Mouse (Mus musculus): ENCODE results near the gene Ctbp1.

Gene Ctbp1

DNA sequence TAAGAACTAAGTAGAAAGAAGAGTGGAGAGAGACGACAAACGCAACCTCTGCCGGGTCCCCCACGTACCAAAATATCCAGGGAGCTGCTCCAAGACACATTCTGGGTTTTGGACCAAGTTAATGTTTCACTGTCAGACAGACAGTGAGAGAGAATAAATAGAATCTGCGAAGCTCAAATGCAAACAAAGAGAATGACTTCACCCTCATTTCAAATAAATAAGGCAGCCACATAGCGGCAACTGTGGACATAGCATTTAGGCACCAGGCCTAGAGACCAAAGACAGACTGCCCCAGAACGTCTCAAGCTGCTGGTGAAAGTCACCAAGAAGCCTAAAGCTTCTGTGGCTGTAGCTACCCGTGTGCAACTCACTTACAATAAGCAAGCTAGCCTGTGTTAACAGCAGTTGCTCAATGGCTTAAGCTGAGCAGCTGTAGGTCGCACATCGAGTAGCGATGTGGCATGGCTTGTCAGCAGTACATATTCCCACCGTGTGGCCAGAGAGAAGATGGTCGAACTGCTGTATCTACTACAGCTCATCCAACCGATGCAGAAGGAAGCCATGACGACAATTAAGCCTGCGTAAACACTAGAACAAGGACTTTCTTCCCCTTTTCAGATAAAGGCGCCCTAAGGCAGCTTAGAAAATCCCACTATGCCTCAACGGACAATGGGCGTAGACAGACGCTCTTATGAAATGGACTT lies 55.9 kb downstream of the Ctbp1 start:
- in situ Hi-C loops (cut with MboI; ENCODE audit: low pct_unique_long_range_greater_than_20kb in 1 of 2, low sequenced_read_pairs in 2 of 2, unreplicated experiment in 1 of 2), result no loop called here

DNA sequence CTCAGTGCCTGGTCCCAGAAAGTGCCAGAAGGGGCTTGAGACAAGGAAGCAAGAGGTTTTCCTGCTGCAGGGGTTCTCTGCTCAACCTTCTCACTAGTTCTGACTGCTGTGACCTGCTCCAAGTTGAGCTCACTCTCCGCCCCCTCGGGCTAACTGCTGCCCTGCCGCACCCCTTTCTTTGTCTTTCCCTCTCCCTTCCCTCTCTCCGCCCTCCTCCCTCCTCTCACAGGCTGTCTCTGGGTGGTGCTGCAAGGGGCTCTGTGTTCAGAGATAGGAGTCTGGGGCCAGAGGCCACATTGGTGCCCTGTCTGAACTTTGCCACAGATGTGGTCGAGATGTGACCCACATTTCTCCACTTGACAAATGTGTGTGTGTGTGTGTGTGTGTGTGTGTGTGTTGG lies 56.7 kb downstream of the Ctbp1 start, which contains the start of gene Spon2:
Spon2 (minus strand) TSS at position 375 of the 400 bp plus-strand sequence.
- in situ Hi-C loops (cut with MboI; ENCODE audit: low pct_unique_long_range_greater_than_20kb in 1 of 2, low sequenced_read_pairs in 2 of 2, unreplicated experiment in 1 of 2), result no loop called here

DNA sequence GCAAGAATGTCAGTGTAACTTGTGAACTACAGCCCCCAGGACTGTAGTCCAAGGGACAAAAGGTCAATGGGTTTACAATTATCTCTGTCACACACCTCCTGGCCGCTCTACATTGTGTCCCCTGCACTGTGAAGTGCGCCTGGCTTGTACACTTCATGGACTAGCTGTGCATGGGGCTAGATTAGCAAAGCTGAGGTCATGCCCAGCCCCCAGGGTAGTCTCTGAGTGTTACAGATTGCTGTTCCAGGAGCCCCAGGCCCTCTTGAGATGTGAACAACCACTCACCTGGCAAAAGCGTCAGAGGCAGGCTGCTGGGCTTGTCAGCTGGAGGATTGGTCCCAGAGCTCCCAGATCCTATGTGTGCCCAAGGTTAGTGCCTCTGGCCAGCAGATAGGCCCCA lies 57.1 kb downstream of the Ctbp1 start:
- in situ Hi-C loops (cut with MboI; ENCODE audit: low pct_unique_long_range_greater_than_20kb in 1 of 2, low sequenced_read_pairs in 2 of 2, unreplicated experiment in 1 of 2), result no loop called here

DNA sequence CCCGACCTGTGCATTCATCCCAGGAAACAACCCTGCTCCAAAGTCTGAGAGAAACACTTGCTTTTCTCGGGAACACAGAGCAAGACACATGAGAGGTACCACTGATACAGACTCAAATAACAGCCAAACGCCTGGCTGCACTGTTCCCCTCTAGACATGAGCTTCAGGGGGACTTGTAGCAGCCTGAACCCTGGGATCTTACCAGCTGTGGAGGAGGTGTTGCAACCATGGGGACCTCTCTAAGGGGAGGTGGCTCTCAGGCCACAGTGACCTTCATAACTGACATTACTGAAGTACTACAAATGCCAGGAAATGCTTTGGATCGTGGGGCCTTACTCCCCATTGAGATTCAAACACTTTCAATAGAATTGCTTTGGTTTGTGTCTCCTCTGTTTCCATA lies 60.1 kb downstream of the Ctbp1 start:
- in situ Hi-C loops (cut with MboI; ENCODE audit: low pct_unique_long_range_greater_than_20kb in 1 of 2, low sequenced_read_pairs in 2 of 2, unreplicated experiment in 1 of 2), result no loop called here

DNA sequence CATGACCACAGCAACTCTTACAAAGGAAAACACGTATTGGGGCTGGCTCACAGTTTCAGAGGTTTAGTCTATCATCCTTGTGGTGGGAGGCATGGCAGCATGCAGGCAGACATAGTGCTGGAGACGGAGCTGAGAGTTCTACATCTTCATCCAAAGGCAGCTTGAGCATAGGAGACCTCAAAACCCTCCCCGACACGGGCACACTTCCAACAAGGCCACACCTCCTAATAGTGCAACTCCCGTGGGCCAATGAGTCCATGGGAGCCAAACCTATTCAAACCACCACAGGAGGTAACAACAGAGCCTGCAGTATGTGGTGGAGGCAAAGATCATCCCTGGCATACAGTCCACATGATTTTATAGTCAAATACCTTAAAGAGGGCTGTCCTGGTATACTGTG lies 63.5 kb downstream of the Ctbp1 start:
- in situ Hi-C loops (cut with MboI; ENCODE audit: low pct_unique_long_range_greater_than_20kb in 1 of 2, low sequenced_read_pairs in 2 of 2, unreplicated experiment in 1 of 2), result no loop called here

DNA sequence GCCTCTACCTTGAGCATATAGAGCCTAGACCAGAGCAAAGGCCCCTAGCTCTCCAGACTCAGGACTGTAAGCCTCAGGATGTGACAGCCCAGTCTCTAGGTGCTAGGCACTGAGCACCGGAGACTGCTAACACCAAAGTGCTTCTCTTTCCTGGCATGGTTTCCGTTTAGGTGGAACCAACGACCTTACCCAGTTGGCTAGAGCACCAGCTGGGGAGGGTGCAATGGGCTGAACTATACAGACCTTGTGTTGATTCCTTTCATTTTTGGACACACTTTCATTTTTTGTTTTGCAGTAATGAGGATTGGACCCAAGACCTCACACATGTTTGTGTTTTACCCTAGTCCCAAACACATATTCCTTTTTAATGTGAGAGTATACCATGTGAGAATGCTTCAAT lies 64.3 kb downstream of the Ctbp1 start:
- in situ Hi-C loops (cut with MboI; ENCODE audit: low pct_unique_long_range_greater_than_20kb in 1 of 2, low sequenced_read_pairs in 2 of 2, unreplicated experiment in 1 of 2), result no loop called here

DNA sequence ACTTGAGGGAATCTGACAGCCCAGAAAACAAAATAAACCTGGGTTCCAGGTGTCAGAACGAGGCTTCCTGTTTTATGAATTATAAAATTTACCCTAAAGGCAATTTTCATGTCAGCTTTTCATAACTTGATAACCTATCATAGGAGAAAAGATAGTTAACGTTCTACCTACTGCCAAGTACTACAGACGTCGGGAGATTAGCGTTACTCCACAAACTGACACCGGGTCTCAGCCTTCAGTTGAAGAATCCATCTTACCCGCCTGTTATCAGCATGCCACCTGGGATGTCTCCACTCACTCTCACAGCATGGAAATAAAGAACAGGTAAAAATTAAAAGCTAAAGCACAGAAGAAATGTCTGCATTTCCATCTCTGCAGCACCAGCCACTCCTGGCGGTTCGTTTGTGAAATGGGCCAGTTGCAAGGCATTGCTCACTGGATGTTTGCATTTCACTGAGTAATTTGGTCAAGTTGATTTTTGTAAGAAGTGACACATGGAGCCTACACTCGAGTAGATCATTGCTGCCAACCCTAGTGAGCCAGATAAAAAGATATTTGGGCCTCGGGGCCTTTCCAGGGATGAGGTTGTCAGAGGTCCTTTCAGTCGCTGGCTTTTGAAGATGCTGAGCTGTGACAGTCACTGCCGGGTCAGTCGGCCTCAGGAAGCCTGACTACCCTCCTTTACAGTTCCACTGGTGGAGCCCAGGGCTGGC lies 66.1 kb downstream of the Ctbp1 start:
- in situ Hi-C loops (cut with MboI; ENCODE audit: low pct_unique_long_range_greater_than_20kb in 1 of 2, low sequenced_read_pairs in 2 of 2, unreplicated experiment in 1 of 2), result no loop called here

DNA sequence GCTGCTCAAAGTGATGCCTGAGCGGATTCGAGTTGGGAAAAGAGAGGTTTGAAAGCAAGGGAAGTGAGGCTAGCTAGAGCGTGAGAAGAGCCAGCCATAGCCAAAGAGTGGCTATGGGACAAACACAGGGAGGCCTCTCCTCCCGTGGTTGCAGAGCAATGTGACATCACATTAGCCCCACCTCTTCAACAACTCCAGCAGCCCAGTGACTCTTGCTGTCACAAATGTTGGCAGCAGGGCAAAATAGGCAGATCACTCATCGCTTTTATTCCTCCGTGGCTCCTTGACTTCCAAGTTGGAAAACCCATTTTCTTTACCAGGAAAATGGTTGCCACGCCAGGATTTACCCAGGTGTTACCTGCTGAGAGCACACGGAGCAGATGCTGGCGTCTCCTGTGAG lies 67.7 kb downstream of the Ctbp1 start:
- in situ Hi-C loops (cut with MboI; ENCODE audit: low pct_unique_long_range_greater_than_20kb in 1 of 2, low sequenced_read_pairs in 2 of 2, unreplicated experiment in 1 of 2), result no loop called here

DNA sequence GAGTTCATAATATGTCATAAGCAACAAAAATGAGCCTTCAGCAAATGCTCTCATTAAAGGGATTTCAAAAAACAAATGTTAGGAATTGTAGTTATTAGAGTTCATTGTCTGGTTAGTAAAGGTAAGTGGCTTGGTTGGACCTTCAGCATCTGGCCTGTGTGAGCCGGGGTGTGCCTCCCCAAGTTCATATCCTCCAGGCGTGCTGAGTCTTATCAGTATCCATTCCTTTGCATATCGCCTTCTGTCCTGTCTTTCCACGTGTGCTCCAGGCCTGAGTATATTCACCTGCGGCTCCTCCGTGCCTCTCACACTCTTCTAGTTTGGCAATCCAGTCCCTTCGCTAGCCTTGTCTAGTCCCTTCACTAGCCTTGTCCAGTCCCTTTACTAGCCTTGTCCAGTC lies 68.5 kb downstream of the Ctbp1 start:
- in situ Hi-C loops (cut with MboI; ENCODE audit: low pct_unique_long_range_greater_than_20kb in 1 of 2, low sequenced_read_pairs in 2 of 2, unreplicated experiment in 1 of 2), result no loop called here

DNA sequence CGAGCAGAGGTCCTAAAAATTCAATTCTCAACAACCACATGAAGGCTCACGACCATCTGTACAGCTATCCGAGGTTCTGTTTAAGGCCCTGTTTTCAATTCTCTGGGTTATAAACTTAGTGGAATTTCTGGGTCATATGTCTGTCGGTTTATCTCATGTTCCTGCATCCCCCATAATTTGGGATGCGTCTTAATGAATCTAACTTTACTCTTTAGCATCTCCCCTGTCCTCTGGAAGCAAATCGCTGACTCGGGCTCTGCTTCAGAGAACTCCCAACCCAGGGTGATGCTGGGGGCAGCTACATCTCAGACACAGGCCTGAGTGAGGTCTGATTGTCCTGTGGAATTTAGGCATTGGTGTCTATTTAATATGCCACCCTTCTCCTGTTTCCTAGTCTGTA lies 70.5 kb downstream of the Ctbp1 start:
- in situ Hi-C loops (cut with MboI; ENCODE audit: low pct_unique_long_range_greater_than_20kb in 1 of 2, low sequenced_read_pairs in 2 of 2, unreplicated experiment in 1 of 2), result no loop called here

DNA sequence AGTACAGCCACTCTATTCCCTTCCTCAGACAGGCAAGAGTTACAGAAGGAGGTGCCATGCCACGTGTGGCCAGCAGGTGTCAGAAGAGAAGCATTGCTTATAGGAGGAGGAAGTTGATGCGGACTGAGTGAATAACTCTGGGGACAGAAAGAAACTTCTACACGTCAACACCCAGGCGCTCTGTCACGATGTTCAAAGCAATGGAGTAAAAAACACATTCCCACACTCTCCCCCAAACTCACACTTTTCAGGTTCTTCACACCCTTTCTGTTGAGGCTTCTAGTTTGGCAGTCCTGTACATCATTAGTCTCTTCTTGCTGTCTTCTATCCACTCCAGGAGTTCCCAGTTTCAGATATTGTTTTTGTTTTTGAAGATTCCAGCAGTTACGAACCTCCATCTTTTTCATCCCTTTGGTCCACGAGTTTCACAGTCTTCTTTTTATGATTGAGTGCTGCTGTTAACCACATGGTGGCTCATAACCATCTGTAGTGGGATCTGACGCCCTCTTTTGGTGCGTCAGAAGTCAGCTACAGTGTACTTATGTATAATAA lies 71.0 kb downstream of the Ctbp1 start:
- in situ Hi-C loops (cut with MboI; ENCODE audit: low pct_unique_long_range_greater_than_20kb in 1 of 2, low sequenced_read_pairs in 2 of 2, unreplicated experiment in 1 of 2), result no loop called here

DNA sequence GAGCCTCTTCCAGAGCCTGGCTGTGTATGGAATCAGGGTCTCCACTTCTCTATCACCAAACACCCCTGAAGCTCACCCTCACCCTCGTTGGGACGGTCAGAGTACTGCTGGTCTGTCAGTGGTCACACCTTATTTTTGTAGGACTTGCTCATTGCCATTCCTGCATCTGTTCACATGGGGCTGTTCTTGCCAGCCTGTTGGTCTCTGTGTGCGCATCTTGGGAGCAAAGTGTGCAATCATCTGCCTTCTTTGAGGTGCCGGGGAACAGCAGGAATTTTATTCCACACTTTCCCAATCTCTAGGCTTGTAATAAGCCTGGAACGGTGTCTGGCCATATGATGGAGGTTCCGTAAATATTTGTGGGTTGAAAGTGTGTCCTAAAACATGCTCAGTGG lies 71.6 kb downstream of the Ctbp1 start:
- in situ Hi-C loops (cut with MboI; ENCODE audit: low pct_unique_long_range_greater_than_20kb in 1 of 2, low sequenced_read_pairs in 2 of 2, unreplicated experiment in 1 of 2), result no loop called here

DNA sequence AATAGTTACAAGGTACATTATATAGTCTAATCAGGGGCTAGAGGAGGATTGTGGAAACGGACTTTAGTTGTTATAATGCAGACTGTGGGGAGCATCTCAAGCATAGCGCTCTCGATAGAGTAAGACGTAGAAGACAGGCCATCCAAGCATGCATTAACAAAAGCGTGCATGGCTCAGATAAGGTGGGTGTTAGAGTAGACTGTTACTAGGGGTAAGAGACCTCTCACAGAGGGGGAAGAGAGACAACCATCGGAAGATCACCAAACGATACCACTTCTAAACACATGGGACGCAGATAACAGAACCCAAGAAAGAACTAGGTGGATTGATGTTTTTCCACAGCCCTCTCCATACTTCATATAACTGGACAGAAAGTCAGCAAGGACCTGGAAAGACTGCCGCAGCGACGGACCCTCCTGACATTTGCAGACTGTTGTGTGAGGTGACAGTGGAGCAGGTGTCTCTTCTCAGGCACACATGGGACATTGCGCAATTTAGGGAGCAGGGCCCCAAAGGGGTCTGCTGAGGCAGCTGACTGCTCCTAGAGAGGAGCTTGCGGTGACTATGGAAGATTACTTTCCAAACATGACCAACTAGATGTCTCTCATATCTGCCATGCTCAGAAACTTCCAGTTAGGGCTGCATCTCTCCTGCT lies 72.2 kb downstream of the Ctbp1 start:
- in situ Hi-C loops (cut with MboI; ENCODE audit: low pct_unique_long_range_greater_than_20kb in 1 of 2, low sequenced_read_pairs in 2 of 2, unreplicated experiment in 1 of 2), result no loop called here

DNA sequence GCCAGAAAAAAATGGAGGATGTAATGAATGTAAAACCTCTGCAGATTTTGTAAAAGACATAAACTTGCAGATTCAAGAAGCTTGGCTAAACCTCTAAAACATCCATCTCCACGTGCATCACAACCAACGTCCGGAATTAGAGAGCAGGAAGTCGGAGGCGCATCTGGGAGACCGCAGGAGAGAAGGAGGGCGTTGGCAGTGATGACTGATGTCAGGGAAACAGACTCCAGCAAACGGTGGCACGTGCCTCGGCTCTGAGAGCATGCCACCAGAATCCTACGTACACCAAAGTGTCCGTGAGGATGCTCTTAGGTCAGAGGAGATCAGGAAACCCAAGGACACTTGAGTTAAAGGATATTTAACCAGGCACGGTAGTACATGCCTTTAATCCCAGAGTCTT lies 73.1 kb downstream of the Ctbp1 start:
- in situ Hi-C loops (cut with MboI; ENCODE audit: low pct_unique_long_range_greater_than_20kb in 1 of 2, low sequenced_read_pairs in 2 of 2, unreplicated experiment in 1 of 2), result no loop called here

DNA sequence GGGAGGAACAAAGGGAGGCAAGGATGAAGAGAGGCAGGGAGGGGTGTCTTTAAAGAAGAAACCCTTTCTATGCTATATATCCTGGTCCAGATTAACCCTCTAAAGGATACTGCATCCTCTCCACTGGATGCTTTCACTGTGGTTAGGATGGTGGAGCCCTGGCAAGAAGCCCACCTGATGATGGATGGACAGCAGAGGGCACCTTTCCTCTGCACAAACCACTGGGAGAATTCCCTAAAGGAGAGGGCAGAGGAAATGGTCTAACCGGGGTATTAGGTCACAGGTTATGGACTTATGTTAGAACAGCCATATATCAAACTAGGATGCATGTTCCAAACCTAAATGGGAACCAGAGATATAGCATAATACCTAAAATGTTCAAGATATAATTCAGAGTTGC lies 74.7 kb downstream of the Ctbp1 start:
- in situ Hi-C loops (cut with MboI; ENCODE audit: low pct_unique_long_range_greater_than_20kb in 1 of 2, low sequenced_read_pairs in 2 of 2, unreplicated experiment in 1 of 2), result no loop called here
